Mouse (Mus musculus): ENCODE data around the gene Slc10a7. TPM values are rescaled to one million over a fixed set of nuclear protein-coding genes. Genes with fewer than 3 reads are reported as not detected.

The Slc10a7 gene
- total and polyA plus RNA-seq, 3 experiments, result 13.7 to 27.3 TPM; not detected in 1

- Histone ChIP-seq H3K4me1 (ENCODE audit: control insufficient read depth in 1 of 2, insufficient read depth in 2 of 2, low read length in 2 of 2) (no peaks in the 10 kb centered on the region), H3K4me3 (ENCODE audit: control insufficient read depth in 1 of 2, insufficient read depth in 1 of 2, low read depth in 2 of 2, low read length in 2 of 2) (no peak overlapping the region), H3K79me2 (ENCODE audit: control insufficient read depth, insufficient read depth, low read length, poor library complexity) (no peaks in the 10 kb centered on the region), H3K27ac (ENCODE audit: control insufficient read depth, low read depth, low read length) (no peak overlapping the region), H3K9ac (ENCODE audit: control insufficient read depth, low read depth, low read length, poor library complexity, severe bottlenecking) (no peak overlapping the region), H3K27me3 (ENCODE audit: control insufficient read depth in 1 of 2, insufficient read depth in 2 of 2, low read length in 2 of 2) (no peaks in the 10 kb centered on the region; a peak in 2 of 4 replicates), H3K9me3 (replicated peaks; ENCODE audit: insufficient read depth, low read length) (no peaks in the 10 kb centered on the region), H3K36me3 (ENCODE audit: control insufficient read depth in 1 of 2, insufficient read depth in 2 of 2, low read length in 2 of 2) (no peaks in the 10 kb centered on the region)
- no peak for TF ChIP-seq RCOR1 (IDR thresholded peaks at IDR 0.05; ENCODE audit: low read depth, low read length)
- TF ChIP-seq POLR2A (IDR thresholded peaks at IDR 0.05; ENCODE audit: control insufficient read depth in 1 of 2, insufficient read depth in 1 of 2, low read depth in 1 of 2, low read length in 2 of 2, poor library complexity in 1 of 2), result no peak
- no peak for TF ChIP-seq HCFC1 (IDR thresholded peaks at IDR 0.05; ENCODE audit: low read depth, low read length)
- TF ChIP-seq POLR2AphosphoS2 (IDR thresholded peaks at IDR 0.05; ENCODE audit: low read length), result no peak
- TF ChIP-seq USF2 (IDR thresholded peaks at IDR 0.05; ENCODE audit: borderline replicate concordance in 1 of 2, insufficient read depth in 1 of 2, low read depth in 1 of 2, low read length in 2 of 2), result no peak
- no peak for TF ChIP-seq BHLHE40 (IDR thresholded peaks at IDR 0.05; ENCODE audit: borderline replicate concordance, low read depth, low read length)
- no peak for TF ChIP-seq TAL1 (IDR thresholded peaks at IDR 0.05; ENCODE audit: low read length)
- no peak for DNase-seq (ENCODE audit: low read depth, low spot score)
Observed at GRCm38 (mm10) chr8:78489733-78490132, 19.4 kb upstream of the Slc10a7 start.

GRCm38 (mm10) chr8:78493031-78493430 is 16.1 kb upstream of the Slc10a7 start:
- TF ChIP-seq CHD2 (IDR thresholded peaks at IDR 0.05; ENCODE audit: low read length) (no peak), MEF2A (IDR thresholded peaks at IDR 0.05; ENCODE audit: extremely low read depth, insufficient replicate concordance, low read depth, low read length, poor library complexity, severe bottlenecking) (no peak), TAL1 (IDR thresholded peaks at IDR 0.05; ENCODE audit: low read length) (no peak), JUND (IDR thresholded peaks at IDR 0.05; ENCODE audit: low read depth, low read length) (no peak), MAZ (IDR thresholded peaks at IDR 0.05; ENCODE audit: low read depth, low read length) (no peak), ZNF384 (IDR thresholded peaks at IDR 0.05; ENCODE audit: low read depth, low read length) (no peak), CTCF (IDR thresholded peaks at IDR 0.05 in 2 of 3, conservative IDR thresholded peaks at IDR 0.05 in 1 of 3; ENCODE audit: control insufficient read depth in 1 of 3, insufficient read depth in 1 of 3, low read depth in 2 of 3, low read length in 3 of 3, poor library complexity in 1 of 3, severe bottlenecking in 1 of 3) (no peak), MXI1 (IDR thresholded peaks at IDR 0.05; ENCODE audit: low read depth, low read length) (no peak), NELFE (IDR thresholded peaks at IDR 0.05; ENCODE audit: low read depth, low read length) (no peak), ZMIZ1 (IDR thresholded peaks at IDR 0.05; ENCODE audit: low read depth, low read length) (no peak)
- Histone ChIP-seq H3K4me3 (ENCODE audit: control insufficient read depth in 1 of 2, insufficient read depth in 1 of 2, low read depth in 2 of 2, low read length in 2 of 2) (no peak overlapping the region), H3K36me3 (ENCODE audit: control insufficient read depth in 1 of 2, insufficient read depth in 2 of 2, low read length in 2 of 2) (no peaks in the 10 kb centered on the region)

More at GRCm38 (mm10) chr8:78493031-78493430, 16.1 kb upstream of the Slc10a7 start:
- no peak for DNase-seq (ENCODE audit: low read depth, low spot score)
- Histone ChIP-seq H3K9me3 (replicated peaks; ENCODE audit: insufficient read depth, low read length) (no peaks in the 10 kb centered on the region), H3K79me2 (ENCODE audit: control insufficient read depth, insufficient read depth, low read length, poor library complexity) (no peaks in the 10 kb centered on the region), H3K4me1 (ENCODE audit: control insufficient read depth in 1 of 2, insufficient read depth in 2 of 2, low read length in 2 of 2) (no peaks in the 10 kb centered on the region), H3K27me3 (ENCODE audit: control insufficient read depth in 1 of 2, insufficient read depth in 2 of 2, low read length in 2 of 2) (no peaks in the 10 kb centered on the region; a peak in 2 of 4 replicates), H3K27ac (ENCODE audit: control insufficient read depth, low read depth, low read length) (no peak overlapping the region), H3K9ac (ENCODE audit: control insufficient read depth, low read depth, low read length, poor library complexity, severe bottlenecking) (no peak overlapping the region)

Measured in MEL (cell line).